Mouse (Mus musculus) neural tube, embryonic 12.5 days (tissue): ENCODE data around the gene Grip2. TPM values are rescaled to one million over a fixed set of nuclear protein-coding genes. Genes with fewer than 3 reads are reported as not detected.

ENCODE experiments used
- ATAC-seq: fragments of 200-750 bp; cut with Nextera tagmentation; 2 replicates; pipeline ENCODE4 v1.8.0; 2017; ENCODE audit warnings: low read depth, mild to moderate bottlenecking, moderate TSS enrichment, moderate library complexity; ENCODE audit not compliant: low FRiP score
- H3K27ac ChIP-seq: fragments of 300-500 bp; sonication (generic); 2 replicates; pipeline ENCODE4 v1.5.1; 2016
- H3K27me3 ChIP-seq: fragments of 300-500 bp; sonication (generic); replicated peaks from 2 replicates; pipeline ENCODE4 v1.6.1; 2016; ENCODE audit warnings: mild to moderate bottlenecking
- H3K36me3 ChIP-seq: fragments of 300-500 bp; sonication (generic); 2 replicates; pipeline ENCODE4 v1.6.1; 2016; ENCODE audit warnings: mild to moderate bottlenecking
- H3K4me1 ChIP-seq: fragments of 300-500 bp; sonication (generic); 2 replicates; pipeline ENCODE4 v1.6.1; 2016
- H3K4me2 ChIP-seq: fragments of 300-500 bp; sonication (generic); replicated peaks from 2 replicates; pipeline ENCODE4 v1.6.1; 2016; ENCODE audit warnings: mild to moderate bottlenecking
- H3K4me3 ChIP-seq: fragments of 300-500 bp; sonication (generic); 2 replicates; pipeline ENCODE4 v1.5.1; 2016
- H3K9ac ChIP-seq: fragments of 300-500 bp; sonication (generic); 2 replicates; pipeline ENCODE4 v1.6.1; 2016; ENCODE audit warnings: mild to moderate bottlenecking
- H3K9me3 ChIP-seq: fragments of 300-500 bp; sonication (generic); 2 replicates; pipeline ENCODE4 v1.6.1; 2016; ENCODE audit warnings: mild to moderate bottlenecking
- WGBS: fragments of 180-500 bp; shearing (Covaris S2); methylation state at CpG from one replicate; pipeline ENCODE4 v1.1.7; 2016; 5-methylcytosine and 5-hydroxymethylcytosine counted together
- polyA plus RNA-seq: library from polyadenylated mRNA; unstranded; fragments of >200 nt; fragmentation: Nextera tagmentation; extraction: Ambion mirVana; gene quantifications from 2 replicates; pipeline ENCODE4 v1.2.1, GENCODE M21; 2016

The Grip2 gene
- polyA plus RNA-seq, 1 experiment from 2014 or later: 4.9 TPM

- H3K9ac ChIP-seq: no peak overlapping the region
- H3K4me2 ChIP-seq: no peak overlapping the region
- no peaks in the 10 kb centered on the region for H3K4me1 ChIP-seq
- no peaks in the 10 kb centered on the region for H3K9me3 ChIP-seq
- no peak overlapping the region for H3K4me3 ChIP-seq
- no peaks in the 10 kb centered on the region for H3K36me3 ChIP-seq
- no peak for ATAC-seq
- H3K27me3 ChIP-seq: no peaks in the 10 kb centered on the region
- 86% methylated on average over 9 of the region's 9 CpGs for WGBS
- H3K27ac ChIP-seq: no peak overlapping the region
Observed at GRCm38 (mm10) chr6:91788311-91788798, 38.7 kb downstream of the Grip2 start.

- WGBS: 87% methylated on average over 3 of the region's 3 CpGs
- no peaks in the 10 kb centered on the region for H3K9me3 ChIP-seq
- H3K27me3 ChIP-seq: no peaks in the 10 kb centered on the region
- H3K36me3 ChIP-seq: no peaks in the 10 kb centered on the region
- no peak overlapping the region for H3K27ac ChIP-seq
- no peak for ATAC-seq
- H3K9ac ChIP-seq: no peak overlapping the region
- no peak overlapping the region for H3K4me2 ChIP-seq
- no peaks in the 10 kb centered on the region for H3K4me1 ChIP-seq
- no peak overlapping the region for H3K4me3 ChIP-seq
Observed at GRCm38 (mm10) chr6:91785018-91785417, 42.0 kb downstream of the Grip2 start.

DNA sequence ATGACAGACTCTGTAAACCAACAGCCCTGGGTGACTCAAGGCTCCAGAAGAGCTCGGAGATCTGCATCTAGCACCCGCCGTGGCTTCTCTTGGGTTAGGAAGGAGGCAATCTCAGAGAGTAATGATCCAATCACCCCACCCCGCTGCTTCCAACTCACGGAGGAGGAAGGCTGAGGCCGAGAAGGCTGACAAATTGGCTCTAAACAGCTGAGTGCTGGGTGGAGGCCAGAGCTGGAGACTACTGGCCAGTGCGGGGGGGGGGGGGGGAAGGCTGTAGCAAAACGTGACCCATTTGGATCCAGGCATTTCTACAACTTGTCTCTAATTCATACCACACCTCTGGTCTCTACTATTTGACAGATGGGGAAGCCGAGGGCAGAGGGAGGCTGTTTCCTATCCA, 47.8 kb downstream of the Grip2 start:
- Histone ChIP-seq H3K4me1 (no peaks in the 10 kb centered on the region), H3K27me3 (no peaks in the 10 kb centered on the region), H3K27ac (no peak overlapping the region), H3K36me3 (no peaks in the 10 kb centered on the region), H3K4me3 (no peak overlapping the region), H3K4me2 (no peak overlapping the region), H3K9ac (no peak overlapping the region), H3K9me3 (no peaks in the 10 kb centered on the region)
- no peak for ATAC-seq
- 59% methylated on average over 9 of the region's 9 CpGs for WGBS

DNA sequence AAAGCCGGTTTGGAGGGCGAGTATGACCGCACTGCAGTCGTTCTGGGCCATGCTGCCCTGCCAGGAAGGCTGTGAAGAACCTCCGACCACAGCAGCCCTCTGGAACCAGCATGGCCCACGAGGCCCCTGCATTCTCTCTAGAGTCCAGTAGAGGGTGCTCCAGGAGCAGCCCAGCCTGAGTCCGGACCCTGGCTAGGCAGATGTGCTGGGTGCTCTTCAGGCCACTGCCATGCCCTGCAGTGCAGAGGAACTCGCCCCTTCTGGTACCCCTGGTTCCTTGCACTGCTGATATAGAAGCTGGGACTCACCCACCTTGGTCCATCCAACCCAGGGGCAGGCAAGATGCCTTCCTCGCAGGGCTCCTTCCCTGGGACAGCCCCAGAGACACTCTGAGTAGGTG, 50.5 kb downstream of the Grip2 start:
- no peaks in the 10 kb centered on the region for H3K4me1 ChIP-seq
- 16% methylated on average over 9 of the region's 9 CpGs for WGBS
- H3K36me3 ChIP-seq: 0 out of 2 replicates have a peak, but pooled peaks cover 5% of the 10 kb centered on the region
- H3K27ac ChIP-seq: no peak overlapping the region
- H3K4me3 ChIP-seq: no peak overlapping the region
- no peak overlapping the region for H3K9ac ChIP-seq
- H3K4me2 ChIP-seq: no peak overlapping the region
- H3K27me3 ChIP-seq: no peaks in the 10 kb centered on the region
- no peaks in the 10 kb centered on the region for H3K9me3 ChIP-seq
- ATAC-seq: peak; percentile 79

- Histone ChIP-seq H3K36me3 (0 out of 2 replicates have a peak, but pooled peaks cover 7% of the 10 kb centered on the region), H3K9ac (no peak overlapping the region), H3K4me1 (no peaks in the 10 kb centered on the region), H3K4me3 (no peak overlapping the region), H3K4me2 (no peak overlapping the region), H3K27ac (no peak overlapping the region), H3K27me3 (no peaks in the 10 kb centered on the region), H3K9me3 (0 out of 2 replicates have a peak, but pooled peaks cover 5% of the 10 kb centered on the region)
- no peak for ATAC-seq
- 82% methylated on average over 5 of the region's 5 CpGs for WGBS
Observed at GRCm38 (mm10) chr6:91773951-91774350, 53.1 kb downstream of the Grip2 start.

GRCm38 (mm10) chr6:91767550-91767949, 59.5 kb downstream of the Grip2 start:
- ATAC-seq: no peak
- Histone ChIP-seq H3K27ac (no peak overlapping the region), H3K4me1 (no peaks in the 10 kb centered on the region), H3K4me3 (no peak overlapping the region), H3K4me2 (no peak overlapping the region), H3K9ac (no peak overlapping the region), H3K27me3 (no peaks in the 10 kb centered on the region), H3K36me3 (0 out of 2 replicates have a peak, but pooled peaks cover 7% of the 10 kb centered on the region), H3K9me3 (0 out of 2 replicates have a peak, but pooled peaks cover 5% of the 10 kb centered on the region)
- WGBS: 87% methylated on average over 8 of the region's 8 CpGs

DNA sequence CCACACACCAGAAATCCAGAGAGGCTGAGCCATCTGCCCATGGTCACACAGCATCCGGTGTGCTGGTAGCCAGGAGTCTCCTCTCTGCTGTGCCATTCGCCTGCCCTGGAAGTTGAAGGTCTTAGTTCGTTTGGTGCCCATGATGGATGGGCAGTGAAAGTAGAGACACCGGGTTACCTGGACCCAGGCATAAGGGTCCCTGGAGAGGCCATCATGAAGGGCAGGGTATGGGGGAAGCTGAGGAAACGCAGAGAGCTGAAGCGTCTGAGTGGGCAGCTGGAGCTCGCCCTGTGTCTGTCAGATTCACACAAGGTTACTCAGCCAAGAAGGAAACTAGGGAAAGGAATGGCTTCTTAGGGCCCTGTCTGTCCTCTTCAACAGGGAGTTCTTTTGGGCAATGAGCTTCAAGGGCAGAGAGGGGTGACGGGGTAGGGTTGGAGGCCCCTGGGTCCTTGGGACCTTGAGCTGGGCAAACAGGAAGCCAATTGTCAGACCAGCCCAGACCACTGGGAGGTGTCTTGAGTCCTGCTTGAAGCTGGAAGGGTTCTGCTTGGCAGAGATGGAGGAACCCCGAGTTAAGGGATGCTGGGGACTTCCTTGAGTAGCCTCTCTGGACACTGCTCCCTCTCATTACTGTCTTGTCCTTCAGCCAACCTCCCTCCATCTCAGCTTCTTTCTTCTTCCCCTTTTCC, 64.9 kb downstream of the Grip2 start:
- Histone ChIP-seq H3K9me3 (no peaks in the 10 kb centered on the region), H3K4me1 (no peaks in the 10 kb centered on the region), H3K9ac (no peak overlapping the region), H3K27me3 (no peaks in the 10 kb centered on the region), H3K27ac (no peak overlapping the region), H3K4me2 (no peak overlapping the region), H3K4me3 (no peak overlapping the region), H3K36me3 (peaks cover 20% of the 10 kb centered on the region)
- WGBS: 82% methylated on average over 9 of the region's 9 CpGs
- no peak for ATAC-seq

- Histone ChIP-seq H3K27me3 (no peaks in the 10 kb centered on the region), H3K4me3 (no peak overlapping the region), H3K4me1 (no peaks in the 10 kb centered on the region), H3K27ac (no peak overlapping the region), H3K36me3 (peaks cover 77% of the 10 kb centered on the region), H3K9ac (no peak overlapping the region), H3K4me2 (no peak overlapping the region), H3K9me3 (no peaks in the 10 kb centered on the region)
- whole genome bisulfite sequencing: 91% methylated on average over 12 of the region's 12 CpGs
- ATAC-seq: no peak
Observed at GRCm38 (mm10) chr6:91754845-91755244, 72.2 kb downstream of the Grip2 start.

DNA sequence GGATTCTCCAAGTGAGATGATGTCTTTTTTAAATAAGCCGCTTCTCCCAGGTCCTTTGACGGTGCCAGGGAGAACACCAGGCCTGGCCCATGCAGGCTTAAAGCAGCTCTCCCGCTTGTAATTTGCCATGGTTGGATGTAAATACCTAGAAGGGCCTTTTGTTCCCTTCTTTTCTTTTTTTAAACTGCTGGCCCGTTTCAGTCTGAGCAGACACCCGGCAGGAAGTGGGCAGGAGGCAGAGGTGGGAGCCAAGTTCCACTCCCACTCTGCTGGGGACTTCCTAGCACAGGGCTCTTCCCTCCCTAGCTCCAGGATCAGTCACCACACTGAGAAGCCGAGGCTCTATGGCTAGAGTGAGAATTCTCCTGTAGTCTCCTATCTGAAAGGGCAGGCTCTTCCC, 73.0 kb downstream of the Grip2 start:
- Histone ChIP-seq H3K27ac (no peak overlapping the region), H3K9ac (no peak overlapping the region), H3K36me3 (peaks cover 79% of the 10 kb centered on the region), H3K27me3 (no peaks in the 10 kb centered on the region), H3K4me2 (no peak overlapping the region), H3K4me1 (no peaks in the 10 kb centered on the region), H3K9me3 (no peaks in the 10 kb centered on the region), H3K4me3 (no peak overlapping the region)
- WGBS: 47% methylated on average over 6 of the region's 6 CpGs
- no peak for ATAC-seq

- ATAC-seq: no peak
Observed at GRCm38 (mm10) chr6:91752884-91753283, 74.2 kb downstream of the Grip2 start.

DNA sequence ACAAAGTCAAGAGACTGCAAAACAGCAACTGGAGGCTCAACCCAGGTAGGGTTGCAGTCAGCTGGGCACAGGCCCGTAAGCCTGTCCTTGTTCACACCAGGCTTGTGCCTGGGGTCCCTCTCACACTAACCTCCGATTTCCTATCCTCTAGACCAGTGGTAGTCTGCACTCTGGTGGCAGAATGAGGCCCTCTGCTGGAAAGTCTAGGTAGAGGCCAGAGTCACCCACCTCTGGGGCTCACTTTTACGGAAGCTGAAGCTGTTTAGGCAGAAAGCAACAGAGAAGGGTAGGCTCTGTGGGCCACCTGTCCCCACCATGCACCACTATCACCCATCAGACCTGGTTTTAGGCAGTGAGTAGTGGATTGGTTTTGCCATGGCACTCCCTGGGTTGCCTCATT, 76.1 kb downstream of the Grip2 start:
- H3K27me3 ChIP-seq: no peaks in the 10 kb centered on the region
- 70% methylated on average over 3 of the region's 3 CpGs for WGBS
- no peak overlapping the region for H3K9ac ChIP-seq
- H3K27ac ChIP-seq: no peak overlapping the region
- H3K9me3 ChIP-seq: peaks cover 3% of the 10 kb centered on the region; the same call in 1 of the 2 replicates
- H3K4me3 ChIP-seq: no peak overlapping the region
- ATAC-seq: no peak
- no peaks in the 10 kb centered on the region for H3K4me1 ChIP-seq
- peaks cover 82% of the 10 kb centered on the region for H3K36me3 ChIP-seq
- no peak overlapping the region for H3K4me2 ChIP-seq

More at GRCm38 (mm10) chr6:91752884-91753283, 74.2 kb downstream of the Grip2 start:
- no peaks in the 10 kb centered on the region for H3K4me1 ChIP-seq
- no peaks in the 10 kb centered on the region for H3K27me3 ChIP-seq
- H3K4me3 ChIP-seq: no peak overlapping the region
- H3K36me3 ChIP-seq: peaks cover 84% of the 10 kb centered on the region
- peaks cover 3% of the 10 kb centered on the region; the same call in 1 of the 2 replicates for H3K9me3 ChIP-seq
- H3K4me2 ChIP-seq: no peak overlapping the region
- H3K9ac ChIP-seq: no peak overlapping the region
- no peak overlapping the region for H3K27ac ChIP-seq
- 60% methylated on average over 8 of the region's 8 CpGs for WGBS

DNA sequence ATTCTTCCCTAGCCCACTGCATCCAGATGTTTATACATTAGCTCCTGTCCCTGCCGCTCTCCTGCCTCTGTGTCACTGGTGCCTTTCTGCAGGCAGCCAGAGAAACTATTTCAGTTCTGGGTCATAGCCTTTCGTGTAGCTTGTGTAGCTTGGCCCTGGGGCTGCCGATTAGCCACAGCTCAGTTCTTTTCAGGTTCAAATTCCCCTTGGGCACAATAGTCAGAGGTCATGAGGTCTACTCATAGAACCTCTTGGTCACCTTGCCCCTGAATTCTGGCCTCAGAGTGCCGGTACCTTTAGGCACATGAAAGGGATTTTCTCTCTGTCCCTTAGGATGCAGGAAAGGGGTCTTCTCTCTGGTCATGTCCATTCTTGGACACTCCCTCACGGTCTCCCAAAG, 80.3 kb downstream of the Grip2 start:
- no peak overlapping the region for H3K27ac ChIP-seq
- H3K27me3 ChIP-seq: no peaks in the 10 kb centered on the region
- no peak overlapping the region for H3K4me3 ChIP-seq
- no peaks in the 10 kb centered on the region for H3K4me1 ChIP-seq
- ATAC-seq: no peak
- H3K36me3 ChIP-seq: peaks cover 78% of the 10 kb centered on the region
- H3K9ac ChIP-seq: no peak overlapping the region
- H3K4me2 ChIP-seq: no peak overlapping the region
- peaks cover 3% of the 10 kb centered on the region; the same call in 1 of the 2 replicates for H3K9me3 ChIP-seq
- 47% methylated on average over 5 of the region's 5 CpGs for WGBS
